Mouse (Mus musculus) kidney, adult 2 months (tissue): ENCODE results near the gene H2afy.
A peak's percentile ranks its signal among the peaks of the same experiment; 100 is the strongest.

Experiments used
- CTCF ChIP-seq: fragments of 200-500 bp; conservative IDR thresholded peaks from 2 replicates; pipeline ENCODE4 v1.5.1; 2011; ENCODE audit warnings: low read depth, mild to moderate bottlenecking, control low read depth, low read length, moderate library complexity, mixed read lengths; ENCODE audit not compliant: insufficient read depth, insufficient read length
- POLR2A ChIP-seq: fragments of 200-500 bp; IDR thresholded peaks from one replicate; pipeline ENCODE4 v1.6.1; 2011; ENCODE audit warnings: low read depth, low read length, control low read depth

DNA sequence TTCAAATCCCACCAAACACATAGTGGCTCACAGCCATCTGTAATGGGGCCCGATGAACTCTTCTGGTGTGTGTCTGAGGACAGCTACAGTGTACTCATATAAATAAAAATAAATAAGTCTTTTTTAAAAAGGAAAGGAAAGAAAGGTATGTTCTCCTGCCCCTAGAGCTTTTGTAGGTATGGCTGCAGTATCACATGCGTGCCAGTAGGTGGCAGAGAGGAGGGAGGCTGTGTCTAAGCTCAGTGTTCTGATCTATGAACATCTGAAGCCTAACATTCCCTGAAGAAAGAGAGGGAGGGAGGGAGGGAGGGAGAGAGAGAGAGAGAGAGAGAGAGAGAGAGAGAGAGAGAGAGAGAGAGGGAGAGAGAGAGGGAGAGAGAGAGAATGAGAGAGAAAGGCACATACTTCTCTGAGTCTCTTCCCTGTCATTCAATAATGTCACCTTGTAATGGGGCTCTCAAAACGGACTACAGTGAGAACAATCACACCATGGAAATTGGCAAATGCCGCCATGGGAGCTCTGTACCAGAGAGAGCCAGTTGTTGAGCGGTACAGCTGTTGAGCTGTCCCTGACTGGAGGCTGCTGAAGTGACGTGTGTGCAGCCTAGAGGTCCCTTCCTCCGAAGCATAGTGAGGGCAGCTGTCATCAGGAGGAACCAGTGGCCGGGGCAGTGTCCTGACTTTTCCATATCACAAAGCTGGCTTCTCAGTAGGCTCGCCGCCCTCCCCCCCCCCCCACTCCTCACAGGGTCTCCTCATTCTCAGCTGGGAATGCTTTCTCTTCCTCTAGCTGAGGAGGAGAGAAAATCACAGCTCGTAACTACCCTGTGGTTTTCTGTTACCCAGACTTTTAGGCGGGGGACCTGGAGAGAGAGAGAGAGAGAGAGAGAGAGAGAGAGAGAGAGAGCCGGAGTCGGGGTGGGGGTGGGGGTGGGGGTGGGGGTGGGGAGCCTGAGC lies 31.6 kb upstream of the H2afy start:
- TF ChIP-seq CTCF: peak; percentile 77
- no peak for TF ChIP-seq POLR2A
